Mouse (Mus musculus) left cerebral cortex, adult 18-20 months (tissue): ENCODE data around the gene Osbpl10. TPM values are rescaled to one million over a fixed set of nuclear protein-coding genes. Genes with fewer than 3 reads are reported as not detected.

Experiments
- DNase-seq, 2 experiments: peaks; one replicate each; pipeline ENCODE4 v3.0.0; 2021 to 2022; ENCODE audit warnings: low spot score in 2 of 2, mixed read lengths in 1 of 2
- total RNA-seq, 2 experiments: library from RNA; stranded (reverse); gene quantifications; 2 replicates each; pipeline ENCODE4 v1.2.3; 2021

Gene Osbpl10
- total RNA-seq, 2 experiments from 2014 or later = 48.5 to 48.9 TPM

DNA sequence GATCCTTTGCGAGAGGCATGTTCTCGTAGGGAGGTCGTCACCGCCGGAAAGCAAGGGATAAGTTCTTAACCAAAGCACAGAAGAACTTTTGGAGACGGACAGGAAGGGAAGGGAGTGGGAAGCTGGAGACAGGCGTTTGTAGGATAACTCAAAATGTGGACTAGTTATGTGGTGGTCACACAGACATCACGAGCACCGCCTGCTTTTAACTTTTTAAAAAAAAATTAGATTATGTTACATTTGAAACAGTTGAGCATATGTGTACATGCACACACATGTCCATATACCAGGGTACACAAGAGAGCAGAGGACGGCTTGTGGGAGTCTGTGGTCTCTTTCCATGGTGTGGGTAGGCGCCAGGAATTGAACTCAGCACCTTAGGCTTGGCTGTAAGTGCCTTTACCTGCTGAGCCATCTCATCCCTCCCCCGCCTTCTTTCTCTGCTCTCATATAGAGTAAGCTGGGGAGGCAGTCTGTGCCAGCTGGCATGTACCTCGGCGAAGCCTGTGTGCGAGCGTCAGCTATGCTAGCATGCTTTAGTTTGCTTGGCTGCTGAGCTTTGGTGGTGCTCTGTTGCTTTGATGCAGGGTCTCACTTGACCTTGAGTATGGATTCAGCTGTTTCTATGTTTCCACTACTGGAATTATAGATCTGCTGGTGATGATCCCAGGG is 4.5 kb downstream of the Osbpl10 start, which contains the start of gene Rps27rt:
Gene Rps27rt (minus strand): TSS at position 51 of the 672 bp plus-strand sequence.
- peak in 1 of 2 experiments; percentile 21 for DNase-seq

DNA sequence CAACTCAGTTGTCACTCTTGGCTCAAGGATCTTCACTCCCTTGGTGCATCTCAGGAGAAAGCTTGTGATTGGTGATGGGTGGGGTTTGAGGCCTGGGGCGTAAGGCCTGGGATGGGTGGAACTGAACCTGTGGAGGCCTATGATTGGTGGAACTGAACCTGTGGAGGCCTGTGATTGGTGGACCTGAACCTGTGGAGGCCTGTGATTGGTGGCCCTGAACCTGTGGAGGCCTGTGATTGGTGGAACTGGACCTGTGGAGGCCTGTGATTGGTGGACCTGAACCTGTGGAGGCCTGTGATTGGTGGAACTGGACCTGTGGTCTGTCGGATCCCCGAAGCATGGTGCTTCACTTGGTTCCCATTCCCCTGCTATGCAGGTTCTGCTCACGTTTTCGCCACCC is 7.4 kb downstream of the Osbpl10 start:
- DNase-seq = no peak

DNA sequence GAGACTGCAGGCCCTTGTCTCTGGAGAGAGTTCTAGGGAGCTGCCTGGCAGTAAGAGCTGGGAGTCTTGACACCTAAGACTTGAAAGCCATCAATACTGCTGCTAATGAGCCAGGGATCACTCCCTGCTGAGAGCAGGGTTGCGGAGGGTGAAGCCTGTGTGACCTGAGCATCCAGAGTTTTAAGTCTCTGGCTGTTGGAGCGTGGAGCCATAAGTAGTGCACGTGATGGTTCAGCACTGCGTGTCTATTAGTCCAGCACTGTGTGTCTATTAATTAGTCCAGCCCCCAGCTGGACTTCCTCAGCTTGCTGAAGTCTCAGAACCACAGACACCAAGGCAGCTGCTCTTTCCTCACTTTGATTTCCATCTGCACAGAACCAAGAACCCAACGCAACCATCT is 8.0 kb downstream of the Osbpl10 start:
- DNase-seq = no peak

DNA sequence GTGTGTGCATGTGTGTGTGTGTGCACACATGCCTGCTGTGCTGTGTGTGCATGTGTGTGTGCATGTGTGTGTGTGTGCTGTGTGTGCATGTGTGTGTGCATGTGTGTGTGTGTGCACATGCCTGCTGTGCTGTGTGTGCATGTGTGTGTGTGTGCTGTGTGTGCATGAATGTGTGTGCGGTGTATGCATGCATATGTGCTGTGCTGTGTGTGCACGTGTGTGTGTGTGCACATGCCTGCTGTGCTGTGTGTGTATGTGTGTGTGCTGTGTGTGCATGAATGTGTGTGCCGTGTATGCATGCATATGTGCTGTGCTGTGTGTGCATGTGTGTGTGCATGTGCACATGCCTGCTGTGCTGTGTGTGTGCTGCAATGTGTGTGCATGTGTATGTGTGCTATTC is 9.7 kb downstream of the Osbpl10 start:
- DNase-seq = no peak

DNA sequence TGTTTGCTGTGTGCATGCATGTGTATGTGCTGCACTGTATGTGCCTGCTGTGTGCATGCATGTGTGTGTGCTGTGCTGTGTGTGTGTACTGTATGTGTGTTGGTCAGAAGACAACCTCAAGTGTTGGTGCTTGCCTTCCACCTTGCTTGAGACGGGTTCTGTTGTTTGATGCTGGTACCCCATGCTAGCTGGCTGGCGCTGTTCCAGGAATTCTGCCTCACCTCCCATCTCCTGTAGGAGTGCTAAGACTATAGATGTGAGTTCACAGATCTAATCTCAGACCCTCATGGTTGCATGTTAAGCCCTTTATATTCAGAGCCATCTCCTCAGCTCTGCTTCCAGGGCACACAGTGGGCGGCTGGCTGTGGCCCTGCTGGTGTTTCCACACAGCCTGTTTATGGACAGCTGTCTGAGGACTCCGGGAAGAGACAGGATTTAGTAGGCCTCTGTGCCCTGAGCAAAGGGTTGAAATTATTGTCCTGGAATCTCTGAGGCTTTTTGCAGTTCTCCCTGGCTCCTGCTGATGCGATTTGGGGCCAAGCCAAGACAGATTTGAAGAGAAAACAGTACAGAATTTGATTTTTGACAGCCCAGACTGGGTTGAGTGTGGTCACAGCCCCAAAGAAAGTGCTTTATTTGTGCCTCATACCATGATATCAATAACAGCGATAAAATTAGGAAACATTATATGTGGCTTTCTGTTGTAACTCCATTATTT is 10.4 kb downstream of the Osbpl10 start:
- DNase-seq = peak; percentile 25 to 32

DNA sequence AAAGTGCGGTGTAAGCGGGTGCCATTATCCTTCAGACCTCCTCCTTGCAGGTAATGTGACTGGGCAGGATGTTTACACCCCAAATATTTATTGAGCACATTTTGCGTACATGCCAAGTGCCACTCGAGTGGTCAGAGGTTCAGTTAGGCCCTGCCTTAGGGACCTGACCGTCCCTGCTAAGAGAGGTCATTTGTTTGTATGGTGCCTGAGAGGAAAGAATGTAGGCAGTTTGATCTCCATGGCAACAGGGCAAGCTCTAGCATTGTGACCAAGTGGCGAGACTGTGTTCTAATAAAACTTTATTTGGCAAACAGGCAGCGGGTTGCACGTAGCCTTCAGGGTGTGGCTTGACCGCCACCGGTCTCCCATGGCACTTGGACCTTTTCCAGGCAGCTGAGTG is 12.1 kb downstream of the Osbpl10 start:
- no peak for DNase-seq

DNA sequence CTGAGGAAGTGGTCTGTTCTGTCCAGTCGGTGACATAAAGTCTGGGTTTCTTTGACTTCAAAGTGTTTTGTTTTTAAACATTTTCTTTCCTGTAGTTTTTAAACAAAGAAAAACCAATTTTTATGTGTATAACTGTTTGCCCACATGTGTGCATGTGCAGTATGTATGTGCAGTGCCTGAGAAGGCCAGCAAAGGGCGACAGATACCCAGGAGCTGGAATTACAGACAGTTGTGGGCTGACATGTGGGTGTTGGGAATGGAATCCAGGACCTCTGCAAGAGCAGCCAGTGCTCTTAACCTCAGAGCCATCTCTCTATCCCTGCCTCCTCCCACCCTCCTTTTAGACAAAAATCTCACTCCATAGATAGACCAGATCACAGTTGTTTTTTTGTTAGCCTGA is 14.2 kb downstream of the Osbpl10 start:
- no peak for DNase-seq

DNA sequence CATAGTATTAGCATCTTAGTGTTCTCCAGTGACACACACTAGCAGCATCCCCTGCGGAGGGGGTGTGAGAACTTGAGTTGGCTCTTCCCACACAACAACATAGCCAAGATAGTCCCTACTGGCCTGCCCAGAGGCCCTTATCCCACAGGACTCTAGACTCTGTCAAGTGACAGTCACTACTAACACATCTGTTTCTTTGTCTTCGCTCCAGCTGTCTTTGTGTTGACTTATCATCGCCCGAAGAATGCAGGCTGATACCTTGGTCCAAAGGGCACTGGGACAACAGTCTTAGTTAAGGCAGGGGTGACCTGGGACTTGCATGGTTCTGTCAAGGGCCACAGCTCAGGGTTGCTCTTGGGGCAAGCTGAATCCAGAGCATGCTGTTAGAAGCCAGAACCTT is 16.9 kb downstream of the Osbpl10 start:
- no peak for DNase-seq

DNA sequence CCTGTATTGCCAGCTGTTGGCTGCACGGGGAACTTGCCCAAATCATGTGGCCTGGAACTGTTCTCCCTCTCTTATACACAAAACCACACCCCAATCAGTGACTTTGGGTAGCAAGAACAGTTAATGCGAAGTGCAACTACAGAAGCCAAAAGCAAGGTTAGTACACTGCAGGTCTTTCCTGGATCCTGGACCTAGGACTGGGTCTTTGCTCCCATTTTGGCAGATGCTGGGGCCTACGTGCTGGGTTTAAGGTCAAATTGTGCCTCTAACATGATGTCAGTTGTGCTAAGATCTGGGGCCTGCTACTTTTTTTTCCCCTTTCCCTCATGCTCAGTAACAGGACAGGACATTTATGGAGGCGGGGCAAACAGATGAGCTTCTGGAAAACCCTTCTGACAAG is 17.3 kb downstream of the Osbpl10 start:
- no peak for DNase-seq

DNA sequence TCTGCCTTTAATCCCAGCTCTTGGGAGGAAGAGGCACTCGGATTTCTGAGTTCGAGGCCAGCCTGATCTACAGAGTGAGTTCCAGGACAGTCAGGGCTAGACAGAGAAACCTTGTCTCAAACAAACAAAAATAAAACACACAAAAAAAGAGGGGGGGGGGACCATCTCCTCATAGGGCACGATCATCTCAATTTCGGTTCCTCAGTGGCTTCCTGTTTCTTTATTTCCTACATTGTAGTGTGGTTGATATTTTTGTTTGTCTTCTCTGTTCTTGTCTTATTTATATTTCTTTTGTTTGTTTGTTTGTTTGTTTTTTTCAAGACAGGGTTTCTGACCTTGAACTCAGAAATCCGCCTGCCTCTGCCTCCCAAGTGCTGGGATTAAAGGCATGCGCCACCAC is 18.1 kb downstream of the Osbpl10 start:
- DNase-seq = no peak

DNA sequence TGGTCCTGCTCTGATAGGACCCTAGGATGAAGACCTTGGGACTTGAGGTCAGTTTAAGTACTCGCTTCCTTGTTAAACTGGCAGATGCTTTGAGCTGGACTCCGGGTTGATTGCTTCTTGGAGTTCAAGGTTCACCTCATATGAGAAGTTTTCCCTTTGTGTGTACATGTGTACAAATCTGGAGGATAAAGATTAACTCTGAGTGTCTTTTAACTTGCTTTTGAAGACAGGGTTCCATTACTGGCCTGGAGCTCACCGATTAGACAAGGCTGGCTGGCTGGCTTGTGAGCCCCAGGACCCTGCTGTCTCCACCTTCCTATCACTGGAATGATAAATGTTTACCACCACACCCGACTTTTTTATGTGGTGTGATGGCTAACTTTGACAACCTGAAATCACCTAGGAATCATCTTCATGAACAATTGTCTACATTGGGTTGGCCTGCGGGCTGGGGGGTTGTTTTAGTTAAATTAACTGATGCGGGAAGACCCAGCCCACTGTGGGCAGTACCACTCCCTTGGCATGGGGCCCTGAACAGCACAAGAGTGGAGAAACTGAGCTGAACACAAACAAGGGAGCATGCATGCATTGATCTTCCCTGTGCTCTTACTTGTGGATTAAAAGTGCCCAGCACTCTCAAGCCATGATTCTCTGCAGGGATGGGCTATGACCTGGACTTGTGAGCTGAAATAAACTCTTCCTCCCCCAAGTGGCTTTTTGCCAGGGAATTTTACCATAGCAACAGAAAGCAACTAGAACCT is 20.8 kb downstream of the Osbpl10 start:
- DNase-seq = no peak

DNA sequence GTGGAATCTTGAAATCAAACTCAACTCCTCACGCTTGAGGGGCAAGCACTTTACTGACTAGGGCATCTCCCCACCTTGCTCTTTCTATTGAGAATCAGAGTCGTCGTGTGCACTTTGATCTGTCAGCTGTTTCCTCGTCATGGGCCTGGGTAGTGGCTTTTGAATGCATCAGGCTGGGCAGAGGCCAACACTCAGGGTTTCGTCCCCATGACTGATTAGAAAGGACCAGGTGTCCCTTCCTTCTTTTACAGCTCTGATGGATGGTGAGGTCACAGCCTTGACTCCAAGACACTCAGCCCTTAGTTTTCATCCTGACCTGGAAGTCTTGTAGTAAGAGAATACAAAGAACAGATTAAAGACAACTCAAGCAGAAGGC is 21.4 kb downstream of the Osbpl10 start:
- DNase-seq = no peak

DNA sequence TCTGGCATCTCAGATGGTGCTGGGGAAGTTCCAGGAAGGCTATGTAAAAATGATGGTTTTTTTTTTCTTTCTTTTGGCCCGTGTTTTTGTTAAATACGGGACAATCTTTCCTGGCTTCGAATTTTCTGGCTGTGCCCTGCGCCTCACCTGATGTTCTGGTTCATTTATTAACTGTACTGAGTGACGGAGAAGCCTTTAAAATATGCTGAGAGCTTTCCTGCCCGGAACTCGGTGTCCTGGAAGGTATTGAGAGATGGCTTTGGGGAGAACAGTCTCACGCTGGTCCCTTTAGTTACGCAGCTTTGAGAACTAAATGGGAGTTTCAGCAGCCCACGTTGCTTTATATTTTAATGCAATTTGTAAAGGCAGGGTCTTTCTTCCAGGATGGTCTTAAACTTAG is 27.1 kb downstream of the Osbpl10 start:
- no peak for DNase-seq

DNA sequence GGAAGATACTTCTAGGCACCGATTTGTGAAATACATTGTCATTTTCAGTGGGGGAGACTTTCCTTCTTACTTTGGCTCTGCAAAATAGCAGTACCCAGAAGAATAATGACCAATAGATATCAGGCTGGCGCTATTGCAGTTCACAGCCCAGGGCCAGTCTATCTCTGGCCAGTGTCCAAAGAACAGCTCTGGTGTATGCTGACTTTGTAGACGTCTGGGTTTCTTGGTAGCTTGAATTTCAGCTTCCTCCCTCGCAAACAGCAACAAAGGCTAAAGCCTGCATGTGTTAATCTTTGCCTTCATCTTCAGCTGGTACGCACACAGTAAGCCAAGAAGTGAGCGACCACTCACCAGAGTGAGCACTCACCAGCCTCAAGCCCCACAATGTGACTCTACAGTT is 29.4 kb downstream of the Osbpl10 start:
- no peak for DNase-seq

DNA sequence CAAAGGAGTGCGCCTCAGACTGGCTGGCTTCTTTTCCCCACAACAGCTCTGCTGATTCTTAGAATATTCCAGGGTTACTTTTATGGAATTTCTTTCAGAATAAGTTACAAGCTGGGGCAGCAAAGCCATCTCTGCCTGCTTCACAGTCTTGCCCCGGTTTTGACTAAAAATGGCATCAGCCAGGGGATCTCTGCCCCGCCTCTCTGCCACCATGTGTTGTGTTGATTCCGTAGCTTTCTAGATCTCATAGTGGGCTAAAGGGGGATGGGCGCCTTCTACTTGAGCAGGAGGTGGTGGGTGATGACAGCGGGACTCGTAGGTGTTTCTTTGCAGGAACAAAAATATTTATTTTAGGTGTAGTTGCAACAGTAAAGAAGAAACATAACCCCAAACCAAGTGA is 29.8 kb downstream of the Osbpl10 start:
- peak; percentile 39 to 47 for DNase-seq

DNA sequence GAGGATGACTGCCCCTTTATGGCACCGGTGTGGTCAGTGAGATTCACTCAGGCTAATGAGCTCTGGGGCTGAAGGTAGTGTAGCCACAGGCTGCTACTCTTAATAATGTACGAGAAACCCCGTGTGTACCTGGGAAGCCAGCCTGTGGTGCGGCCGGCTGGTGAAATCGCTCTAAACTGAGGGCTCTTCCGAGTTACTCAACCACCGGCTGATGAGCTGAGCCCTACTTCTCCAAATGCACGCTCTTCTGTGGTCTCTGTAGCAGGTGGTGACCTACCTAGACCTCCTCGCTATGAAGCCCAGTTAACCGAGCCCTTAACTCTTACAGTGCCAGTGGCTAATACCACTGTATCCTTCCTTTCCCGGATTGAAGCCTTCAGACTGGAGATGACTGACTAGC is 34.0 kb downstream of the Osbpl10 start:
- no peak for DNase-seq

DNA sequence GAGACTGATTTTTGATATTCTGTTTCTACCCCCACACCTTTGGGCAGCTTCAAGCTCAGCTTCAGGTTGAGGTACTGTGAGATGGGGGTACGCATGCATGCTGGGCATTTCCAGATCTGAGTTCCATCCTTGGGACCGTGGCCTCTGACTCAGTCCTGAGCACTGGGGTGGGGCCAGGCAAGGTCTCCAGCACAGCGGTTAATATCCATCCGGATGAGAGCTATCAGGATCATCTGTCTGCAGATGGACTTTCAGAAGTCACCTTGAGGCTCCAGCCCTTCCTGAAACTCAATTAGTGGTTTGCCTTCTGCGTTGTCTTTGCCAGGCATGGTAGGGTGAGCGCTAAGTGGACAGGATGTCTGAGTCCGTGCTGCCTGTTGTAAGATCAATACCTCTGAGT is 41.8 kb downstream of the Osbpl10 start:
- no peak for DNase-seq

DNA sequence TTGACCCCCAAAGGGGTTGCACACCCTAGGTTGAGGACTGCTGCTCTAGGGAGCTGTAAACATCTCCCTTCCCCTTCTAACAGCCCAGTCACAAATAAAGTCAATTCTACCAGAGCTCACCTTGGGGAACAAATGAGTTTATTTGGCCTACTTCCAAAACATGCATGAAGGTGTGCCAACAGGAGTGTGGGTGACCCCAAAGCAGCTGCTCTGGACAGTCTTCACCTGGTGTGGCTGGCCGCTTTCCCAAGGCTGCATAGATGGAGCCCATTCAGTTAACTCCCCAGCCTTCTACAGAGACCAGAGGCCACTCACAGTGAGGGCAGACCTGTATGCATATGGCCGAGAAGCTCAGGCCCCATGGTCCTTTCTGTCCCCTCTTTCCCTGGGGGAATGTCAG is 43.0 kb downstream of the Osbpl10 start:
- DNase-seq = no peak

DNA sequence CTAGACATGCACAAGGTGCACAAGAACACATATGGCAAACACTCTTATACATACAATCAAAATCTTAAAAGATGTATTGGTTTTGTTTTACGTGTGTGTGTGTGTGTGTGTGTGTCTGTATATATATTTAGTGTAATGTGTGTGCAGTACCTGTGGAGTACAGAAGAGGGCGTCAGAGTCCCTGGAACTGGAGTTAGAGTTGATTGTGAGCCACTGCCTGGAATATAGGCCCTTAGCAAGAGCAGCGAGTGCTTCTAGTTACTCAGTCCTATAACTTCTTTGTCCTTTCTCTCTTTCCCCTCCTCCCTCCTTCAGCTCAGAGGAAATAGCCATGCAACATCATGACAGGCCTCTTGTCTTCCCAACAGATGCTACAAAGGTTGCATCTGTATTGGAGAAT is 44.8 kb downstream of the Osbpl10 start:
- no peak for DNase-seq

DNA sequence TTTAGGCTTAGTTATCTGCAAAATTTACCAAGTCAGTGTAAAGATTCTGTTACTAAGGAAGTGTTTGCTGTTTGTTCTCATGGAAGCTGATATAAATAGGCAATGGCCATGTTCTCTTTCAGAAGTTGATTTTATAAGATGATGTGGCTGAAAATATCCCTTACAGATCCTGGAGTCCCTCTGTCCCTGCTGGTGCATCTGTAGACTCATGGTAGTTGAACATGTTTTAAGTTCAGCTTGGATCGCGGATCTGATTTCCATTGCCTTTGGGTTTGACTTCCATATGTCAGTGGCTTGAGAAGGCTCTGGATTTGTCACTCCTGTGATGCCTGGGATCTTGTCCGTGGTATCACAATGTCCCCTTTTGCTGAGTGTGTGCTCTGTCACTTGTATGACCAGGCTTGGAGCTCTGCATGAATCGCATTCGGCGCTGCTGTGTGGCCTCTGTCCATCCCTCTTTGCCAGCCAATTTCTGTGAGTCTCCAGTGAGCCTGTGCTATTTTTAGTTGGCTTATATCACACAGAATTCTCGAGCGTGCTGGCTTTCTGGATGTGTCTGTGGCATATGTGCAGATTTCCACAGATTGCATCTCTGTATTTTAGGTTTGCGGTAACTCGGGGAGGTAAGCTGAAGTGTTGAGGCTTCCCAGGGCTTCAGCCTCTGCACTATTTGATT is 45.5 kb downstream of the Osbpl10 start:
- peak; percentile 51 to 62 for DNase-seq

DNA sequence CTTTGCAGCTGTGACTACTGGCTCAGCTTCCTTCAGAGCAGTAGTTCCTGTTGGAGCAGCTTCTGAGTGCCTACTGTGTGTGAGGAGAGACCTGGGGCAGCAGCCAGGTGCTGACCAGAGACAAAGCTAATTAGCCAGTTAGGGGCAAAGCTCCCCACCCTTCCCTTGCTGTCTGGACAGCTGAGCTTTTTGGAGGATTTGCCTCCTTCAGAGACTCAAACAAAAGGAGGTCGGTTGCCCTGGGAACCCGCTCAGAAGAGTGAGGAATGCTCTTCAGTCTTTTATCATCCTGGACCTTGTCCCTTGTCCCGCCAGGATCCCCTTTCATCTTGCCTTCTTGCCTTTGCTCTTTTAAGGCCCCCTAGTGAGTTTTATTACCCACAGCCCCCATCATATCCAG is 50.9 kb downstream of the Osbpl10 start:
- no peak for DNase-seq

DNA sequence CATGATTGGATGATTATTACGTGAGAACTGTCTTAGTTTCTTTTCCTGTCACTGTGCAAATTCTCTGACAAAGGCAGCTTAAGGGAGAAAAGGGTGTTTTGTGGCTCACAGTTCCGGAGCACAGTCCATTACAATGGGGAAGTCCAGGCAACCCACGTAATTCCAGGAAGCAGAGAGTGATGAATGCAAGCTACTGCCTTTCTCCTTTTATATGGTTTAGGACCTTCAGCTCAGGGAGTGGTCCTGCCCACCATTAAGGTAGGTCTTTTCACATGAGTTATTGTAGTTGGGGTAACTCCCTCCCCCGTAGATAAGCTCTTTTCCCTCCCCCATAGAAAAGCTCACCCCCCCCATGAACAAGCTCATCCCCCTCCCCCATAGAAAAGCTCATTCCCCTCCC is 52.2 kb downstream of the Osbpl10 start:
- no peak for DNase-seq
